ENCODE assay signal across 9 mouse cellular contexts in genomic region chr7:65902471-65903180, GRCm38 (mm10). TPM values are rescaled to one million over a fixed set of nuclear protein-coding genes. Genes with fewer than 3 reads are reported as not detected.
DNase-seq lines count a peak whose midpoint lies in the region; ATAC-seq and TF ChIP-seq lines count a peak whose summit lies in the region.
"Had no signal": no experiment of that assay in that cellular context is flagged by ENCODE, and none has a peak within 500 bp of the region (broad histone marks: within the 10 kb centered on the region; RNA-seq: fewer than 3 reads in every experiment).

No protein-coding gene starts in this region.

- H3K9ac ChIP-seq in hindbrain, embryonic 16.5 days (ENCODE audit: low read depth, low read length): no peak overlapping the region

- no peaks in the 10 kb centered on the region for H3K27me3 ChIP-seq in cerebellum, adult 2 months (ENCODE audit: control insufficient read depth, insufficient read depth, low read length)
- no peaks in the 10 kb centered on the region for H3K27me3 ChIP-seq in hindbrain, embryonic 16.5 days (replicated peaks; ENCODE audit: control insufficient read depth, insufficient read depth, low read length)
- H3K27me3 ChIP-seq: Patski had no signal

- ATAC-seq in hindbrain, embryonic 16.5 days: peak; percentile 77
- ATAC-seq: Patski had no signal

- TF ChIP-seq POLR2A in cerebellum, adult 2 months (IDR thresholded peaks at IDR 0.05; ENCODE audit: borderline replicate concordance, insufficient read depth, low read length): no peak

- peak overlapping the region; percentile 41 for H3K27ac ChIP-seq in cerebellum, adult 2 months (ENCODE audit: insufficient read depth, low read length)
- H3K27ac ChIP-seq in hindbrain, embryonic 16.5 days (ENCODE audit: low read depth, low read length): no peak overlapping the region; the same call in 1 of the 2 replicates

- H3K4me1 ChIP-seq in cerebellum, adult 2 months (ENCODE audit: control insufficient read depth, insufficient read depth, low read length): peaks cover 7% of the 10 kb centered on the region
- H3K4me1 ChIP-seq in hindbrain, embryonic 16.5 days (ENCODE audit: control insufficient read depth, insufficient read depth, low read depth, low read length): peaks cover 10% of the 10 kb centered on the region

- WGBS in cerebellum, adult 2 months: 17% methylated on average over 13 of the region's 13 CpGs
- WGBS in hindbrain, embryonic 16.5 days: 26% methylated on average over 13 of the region's 13 CpGs

- DNase-seq in adipocyte (ENCODE audit: low spot score): peak; percentile 47
- peak; percentile 51 for DNase-seq in cerebellum, adult 2 months
- DNase-seq in gastrocnemius, adult 8-10 months (ENCODE audit: low spot score in 2 of 2): peak; percentile 38 to 67
- DNase-seq in left cerebral cortex, adult 11 months (ENCODE audit: low spot score): peak; percentile 16
- peak; percentile 78 for DNase-seq in lung, postnatal 10 days
- DNase-seq in right cerebral cortex, postnatal 25 days: peak; percentile 49
- no peak for DNase-seq in thymus, postnatal 25 days

- no peaks in the 10 kb centered on the region for H3K36me3 ChIP-seq in hindbrain, embryonic 16.5 days (ENCODE audit: control insufficient read depth, insufficient read depth, low read length)

- no peaks in the 10 kb centered on the region for H3K9me3 ChIP-seq in hindbrain, embryonic 16.5 days (ENCODE audit: control insufficient read depth, low read length)

- no peak overlapping the region for H3K4me2 ChIP-seq in hindbrain, embryonic 16.5 days (ENCODE audit: low read length)

- no peak for TF ChIP-seq CTCF in cerebellum, adult 2 months (IDR thresholded peaks at IDR 0.05; ENCODE audit: borderline replicate concordance, insufficient read depth, low read depth, low read length)

- H3K4me3 ChIP-seq in cerebellum, adult 2 months (replicated peaks; ENCODE audit: insufficient read depth, low read depth, low read length): no peak overlapping the region
- no peak overlapping the region for H3K4me3 ChIP-seq in hindbrain, embryonic 16.5 days (ENCODE audit: low read length)

RNA-seq across cellular contexts. Expression of gene Pcsk6, which starts 41.1 kb away (rescaled TPM):
- polyA plus RNA-seq in cerebellum, adult 2 months (2012; rRNA removed): 52.0 and 58.5 TPM in 2 replicates
- total RNA-seq in gastrocnemius, adult 8-10 months (2022): 10 to 100 TPM in 3 of 4 experiments, 1 to 10 TPM in 1; 9.6 to 14.2 (median 11.9) TPM
- 0.99 and 1.4 TPM in 2 replicates for polyA plus RNA-seq in hindbrain, embryonic 16.5 days (2015; fragmentation: Nextera tagmentation; extraction: Ambion mirVana)

Comparison
In these comparisons a context has a peak if more than half of its experiments do, and no peak if none do; other contexts are left out.
1. RNA of gene Pcsk6, which starts 41.1 kb away (polyA plus RNA-seq): 52.0 to 58.5 TPM in cerebellum, adult 2 months; 0.99 to 1.4 TPM in hindbrain, embryonic 16.5 days; every median in the first group is over 10 times any median in the second.